Mouse (Mus musculus) liver, adult 2 months (tissue): ENCODE measurements at regions not wholly inside any gene's neighbourhood (a gene's known extent, or its start where the extent isn't known, plus 50 kb on each side); places are given as distances from the start of the nearest gene placed in this dataset.

ENCODE experiments used
- CTCF ChIP-seq: fragments of 200-500 bp; IDR thresholded peaks from 2 replicates; pipeline ENCODE4 v1.5.1; 2011; ENCODE audit warnings: low read depth, low read length, control low read depth
- POLR2A ChIP-seq: fragments of 200-500 bp; IDR thresholded peaks from 2 replicates; pipeline ENCODE4 v1.6.1; 2011; ENCODE audit warnings: low read length, control low read depth; ENCODE audit not compliant: insufficient read depth; ENCODE audit errors: extremely low read depth

GRCm38 (mm10) chr1:39089875-39090274 is 103.7 kb upstream of the Npas2 start:
- TF ChIP-seq CTCF (no peak), POLR2A (no peak)
